In the genomic region with DNA sequence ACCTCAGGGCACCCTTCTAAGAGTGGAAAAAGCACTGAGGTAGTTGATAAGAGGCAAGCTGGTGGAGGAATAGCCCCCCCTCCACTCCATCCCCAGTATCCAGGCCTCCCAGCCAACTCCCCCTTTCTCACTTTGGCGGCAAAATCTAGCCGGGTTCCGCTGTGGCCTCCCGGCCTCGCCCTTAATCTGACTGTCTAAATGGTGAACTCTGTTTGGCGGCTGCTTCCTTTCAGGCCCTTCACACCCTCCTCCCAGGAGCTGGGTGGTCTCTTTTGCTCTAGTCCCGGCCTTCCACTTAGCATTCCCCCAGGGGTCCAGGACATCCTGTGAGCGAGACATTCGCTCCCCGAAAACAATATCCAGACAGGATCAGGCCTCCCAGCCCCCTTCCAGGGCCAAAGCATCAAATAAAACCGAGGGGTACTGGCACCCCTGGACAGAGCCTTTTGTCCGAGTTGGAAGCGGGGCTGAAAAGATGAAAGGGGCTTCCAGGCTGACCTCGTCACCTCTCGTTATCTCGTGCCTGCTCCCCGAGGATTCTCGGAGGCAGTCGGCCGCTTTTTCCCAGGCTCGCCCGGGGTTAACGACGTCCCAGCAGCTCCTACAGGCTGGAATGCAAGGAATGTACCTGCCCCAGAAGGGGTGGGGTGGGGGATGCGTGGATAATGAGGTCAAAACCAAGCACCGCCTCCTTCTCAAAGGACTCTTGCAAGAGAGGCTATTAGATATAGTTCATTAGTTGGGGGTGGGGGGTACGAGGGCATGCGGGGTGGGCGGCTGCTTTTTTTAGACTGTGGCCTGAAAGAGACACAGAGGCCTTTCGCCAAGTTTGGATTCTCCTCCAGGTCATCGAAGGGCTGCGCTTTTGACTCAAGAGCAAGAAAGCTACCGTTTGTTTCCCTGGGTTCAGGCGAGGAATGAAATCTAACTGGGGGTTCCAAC, we compare ENCODE assay signal across 8 mouse cellular contexts. TPM values are rescaled to one million over a fixed set of nuclear protein-coding genes. Genes with fewer than 3 reads are reported as not detected.
A peak's percentile ranks its signal among the peaks of the same experiment; 100 is the strongest.
DNase-seq lines count a peak whose midpoint lies in the region; ATAC-seq and TF ChIP-seq lines count a peak whose summit lies in the region.

No protein-coding gene starts in this region.

- H3K9ac ChIP-seq in hindbrain, embryonic 15.5 days = no peak overlapping the region
- no peak overlapping the region for H3K9ac ChIP-seq in liver, adult 2 months (ENCODE audit: low read depth, low read length)
- H3K9ac ChIP-seq in neural tube, embryonic 11.5 days (ENCODE audit: low read length) = peak overlapping the region; percentile 50; the same call in 1 of the 2 replicates

- no peak for TF ChIP-seq CTCF in liver, adult 2 months (IDR thresholded peaks at IDR 0.05; ENCODE audit: low read depth, low read length)

- intact Hi-C loops in heart, postnatal 36 days (cut with DNase I) = no loop called here

- no peaks in the 10 kb centered on the region for H3K79me2 ChIP-seq in liver, adult 2 months (ENCODE audit: control insufficient read depth, insufficient read depth, low read length)

- H3K4me1 ChIP-seq in heart, embryonic 10.5 days = peaks cover 53% of the 10 kb centered on the region
- H3K4me1 ChIP-seq in hindbrain, embryonic 15.5 days (replicated peaks) = peaks cover 11% of the 10 kb centered on the region
- peaks cover 5% of the 10 kb centered on the region; the same call in 1 of the 2 replicates for H3K4me1 ChIP-seq in liver, adult 2 months (ENCODE audit: control insufficient read depth, insufficient read depth, low read length)
- peaks cover 11% of the 10 kb centered on the region for H3K4me1 ChIP-seq in neural tube, embryonic 11.5 days (ENCODE audit: control insufficient read depth, insufficient read depth, low read length)

- DNase-seq in heart, embryonic 10.5 days (ENCODE audit: low spot score) = peak; percentile 94
- DNase-seq in heart, postnatal 36 days = no peak
- no peak for DNase-seq in liver, adult 2 months (ENCODE audit: extremely low read depth, low read depth, low spot score)
- DNase-seq in neural tube, embryonic 11.5 days (ENCODE audit: low spot score) = peak; percentile 79
- DNase-seq in spleen, postnatal 4 days (ENCODE audit: low spot score in 2 of 2) = no peak
- DNase-seq in adrenal gland, adult 2 months = no peak
- no peak for DNase-seq in cerebellum, adult 11 months

- WGBS in heart, embryonic 10.5 days = 3% methylated on average over 34 of the region's 34 CpGs
- 7% methylated on average over 34 of the region's 34 CpGs for WGBS in hindbrain, embryonic 15.5 days
- WGBS in liver, adult 2 months = 60% methylated on average over 34 of the region's 34 CpGs
- 1% methylated on average over 34 of the region's 34 CpGs for WGBS in neural tube, embryonic 11.5 days

- H3K4me3 ChIP-seq in heart, embryonic 10.5 days = peak overlapping the region; percentile 42
- H3K4me3 ChIP-seq in hindbrain, embryonic 15.5 days = no peak overlapping the region
- H3K4me3 ChIP-seq in liver, adult 2 months (ENCODE audit: insufficient read depth, low read depth, low read length) = no peak overlapping the region
- no peak overlapping the region for H3K4me3 ChIP-seq in neural tube, embryonic 11.5 days (ENCODE audit: low read depth, low read length)

- peak overlapping the region; percentile 43 for H3K4me2 ChIP-seq in hindbrain, embryonic 15.5 days
- H3K4me2 ChIP-seq in neural tube, embryonic 11.5 days (ENCODE audit: low read depth) = peak overlapping the region; percentile 35

- no peaks in the 10 kb centered on the region for H3K36me3 ChIP-seq in heart, embryonic 10.5 days
- no peaks in the 10 kb centered on the region for H3K36me3 ChIP-seq in hindbrain, embryonic 15.5 days
- H3K36me3 ChIP-seq in liver, adult 2 months (ENCODE audit: control insufficient read depth, insufficient read depth, low read length) = no peaks in the 10 kb centered on the region
- no peaks in the 10 kb centered on the region for H3K36me3 ChIP-seq in neural tube, embryonic 11.5 days (ENCODE audit: control insufficient read depth, insufficient read depth, low read length)

- TF ChIP-seq POLR2A in liver, adult 2 months (IDR thresholded peaks at IDR 0.05; ENCODE audit: extremely low read depth, insufficient read depth, low read length) = no peak

- H3K27ac ChIP-seq in heart, embryonic 10.5 days = peak overlapping the region; percentile 91
- peak overlapping the region; percentile 31 for H3K27ac ChIP-seq in hindbrain, embryonic 15.5 days (replicated peaks)
- 0 out of 2 replicates have a peak overlapping the region, but pooled peaks have one; percentile 16 for H3K27ac ChIP-seq in liver, adult 2 months (replicated peaks; ENCODE audit: insufficient read depth, low read depth, low read length)
- peak overlapping the region; percentile 69 for H3K27ac ChIP-seq in neural tube, embryonic 11.5 days (ENCODE audit: low read depth, low read length)

- ATAC-seq in hindbrain, embryonic 15.5 days (ENCODE audit: low FRiP score, low read depth) = peak; percentile 56; the same call in 1 of the 2 replicates
- ATAC-seq in neural tube, embryonic 11.5 days (ENCODE audit: insufficient read depth, low FRiP score, low TSS enrichment) = peak; percentile 74

- no peaks in the 10 kb centered on the region for H3K27me3 ChIP-seq in heart, embryonic 10.5 days (ENCODE audit: insufficient read depth, poor library complexity, severe bottlenecking)
- H3K27me3 ChIP-seq in hindbrain, embryonic 15.5 days = no peaks in the 10 kb centered on the region
- no peaks in the 10 kb centered on the region for H3K27me3 ChIP-seq in liver, adult 2 months (ENCODE audit: control insufficient read depth, insufficient read depth, low read length)
- no peaks in the 10 kb centered on the region for H3K27me3 ChIP-seq in neural tube, embryonic 11.5 days (ENCODE audit: control insufficient read depth, insufficient read depth, low read length)

- H3K9me3 ChIP-seq in heart, embryonic 10.5 days = no peaks in the 10 kb centered on the region
- H3K9me3 ChIP-seq in hindbrain, embryonic 15.5 days = no peaks in the 10 kb centered on the region
- H3K9me3 ChIP-seq in neural tube, embryonic 11.5 days (ENCODE audit: control insufficient read depth, low read length) = no peaks in the 10 kb centered on the region

RNA-seq across cellular contexts. Expression of gene Pim1, which starts 39.4 kb away (rescaled TPM):
- 28.7 and 31.4 TPM in 2 replicates for polyA plus RNA-seq in heart, embryonic 10.5 days (2016; fragmentation: Nextera tagmentation; extraction: Ambion mirVana)
- total RNA-seq in heart, postnatal 36 days (2021) = 10 to 100 TPM; 22.3 to 36.3 TPM
- polyA plus RNA-seq in hindbrain, embryonic 15.5 days (2015; fragmentation: Nextera tagmentation; extraction: Ambion mirVana) = 8.4 and 8.9 TPM in 2 replicates
- 8.9 and 9.5 TPM in 2 replicates for total RNA-seq in liver, adult 2 months (2014; rRNA removed)
- polyA plus RNA-seq in liver, adult 2 months (2012; rRNA removed) = 16.0 and 16.4 TPM in 2 replicates
- polyA plus RNA-seq in neural tube, embryonic 11.5 days (2014; fragmentation: Nextera tagmentation; extraction: Ambion mirVana) = 23.1 and 24.3 TPM in 2 replicates
- 100 to 1,000 TPM; 120 to 124 TPM for total RNA-seq in adrenal gland, adult 2 months (2021)
- polyA plus RNA-seq in adrenal gland, adult 2 months (2012; rRNA removed) = 150 and 153 TPM in 2 replicates

Comparison
In these comparisons a context has a peak if more than half of its experiments do, and no peak if none do; other contexts are left out.
1. DNase-seq: peak in heart, embryonic 10.5 days (single experiment) and neural tube, embryonic 11.5 days (single experiment); none in heart, postnatal 36 days (0 of 2), liver, adult 2 months (single experiment), spleen, postnatal 4 days (0 of 2), adrenal gland, adult 2 months (single experiment) and cerebellum, adult 11 months (single experiment).
2. H3K27ac ChIP-seq: peak in every context shown above with its lines; median percentile 91 in heart, embryonic 10.5 days; 69 in neural tube, embryonic 11.5 days; 31 in hindbrain, embryonic 15.5 days; 16 in liver, adult 2 months.